Mouse (Mus musculus) MEL (cell line): ENCODE data around the gene Mcfd2.

Experiments
- CTCF ChIP-seq, 3 experiments: IDR thresholded peaks in 2 of 3; conservative IDR thresholded peaks in 1 of 3; 2 replicates each; pipeline ENCODE4 v1.5.1; 2011 to 2012; ENCODE audit warnings: low read length in 3 of 3, low read depth in 2 of 3, mild to moderate bottlenecking in 2 of 3, improper control_type of control experiment in 1 of 3, inconsistent platforms in 1 of 3, mixed read lengths in 1 of 3, moderate library complexity in 1 of 3; ENCODE audit not compliant: control insufficient read depth in 1 of 3, insufficient read depth in 1 of 3, poor library complexity in 1 of 3, severe bottlenecking in 1 of 3
- ETS1 ChIP-seq: IDR thresholded peaks from 2 replicates; pipeline ENCODE4 v1.6.1; 2012; ENCODE audit warnings: low read depth, mild to moderate bottlenecking, inconsistent platforms, low read length, improper control_type of control experiment, moderate library complexity
- GABPA ChIP-seq: IDR thresholded peaks from 2 replicates; pipeline ENCODE4 v1.6.1; 2012; ENCODE audit warnings: low read depth, mild to moderate bottlenecking, inconsistent platforms, low read length, improper control_type of control experiment, moderate library complexity
- MAFK ChIP-seq: IDR thresholded peaks from 2 replicates; pipeline ENCODE4 v1.6.1; 2011; ENCODE audit warnings: low read depth, mild to moderate bottlenecking, low read length, improper control_type of control experiment, borderline replicate concordance
- POLR2A ChIP-seq, 2 experiments: IDR thresholded peaks; 2 replicates each; pipeline ENCODE4 v1.6.1; 2011 to 2012; ENCODE audit warnings: low read length in 2 of 2, mild to moderate bottlenecking in 2 of 2, control low read depth in 1 of 2, improper control_type of control experiment in 1 of 2, low read depth in 1 of 2, moderate library complexity in 1 of 2; ENCODE audit not compliant: control insufficient read depth in 1 of 2, insufficient read depth in 1 of 2, poor library complexity in 1 of 2
- USF1 ChIP-seq: IDR thresholded peaks from 2 replicates; pipeline ENCODE4 v1.6.1; 2014; ENCODE audit warnings: low read depth, mild to moderate bottlenecking, inconsistent platforms, low read length, improper control_type of control experiment, moderate library complexity

GRCm38 (mm10) chr17:87282706-87283053 is 16.9 kb upstream of the Mcfd2 start, which contains the start of gene Ttc7:
- TF ChIP-seq USF1 (no peak), POLR2A (IDR thresholded peaks at IDR 0.05; ENCODE audit: control insufficient read depth in 1 of 2, insufficient read depth in 1 of 2, low read depth in 1 of 2, low read length in 2 of 2, poor library complexity in 1 of 2) (peak; percentile 72 to 84; a peak in 3 of 4 replicates), CTCF (IDR thresholded peaks at IDR 0.05 in 2 of 3, conservative IDR thresholded peaks at IDR 0.05 in 1 of 3; ENCODE audit: control insufficient read depth in 1 of 3, insufficient read depth in 1 of 3, low read depth in 2 of 3, low read length in 3 of 3, poor library complexity in 1 of 3, severe bottlenecking in 1 of 3) (no peak), GABPA (no peak), ETS1 (peak; percentile 55), MAFK (no peak)
